Mouse (Mus musculus) intestine, embryonic 15.5 days (tissue): ENCODE results near the gene Ccdc51. TPM values are rescaled to one million over a fixed set of nuclear protein-coding genes. Genes with fewer than 3 reads are reported as not detected.

Experiments
- ATAC-seq: fragments of 200-750 bp; cut with Nextera tagmentation; 2 replicates; pipeline ENCODE4 v1.8.0; 2017; ENCODE audit warnings: moderate TSS enrichment, moderate library complexity
- H3K27ac ChIP-seq: fragments of 300-500 bp; sonication (generic); 2 replicates; pipeline ENCODE4 v1.5.1; 2015; ENCODE audit warnings: mild to moderate bottlenecking, inconsistent platforms
- H3K27me3 ChIP-seq: fragments of 300-500 bp; sonication (generic); replicated peaks from 2 replicates; pipeline ENCODE4 v1.6.1; 2015; ENCODE audit warnings: inconsistent platforms
- H3K36me3 ChIP-seq: fragments of 300-500 bp; sonication (generic); 2 replicates; pipeline ENCODE4 v1.6.1; 2015; ENCODE audit warnings: inconsistent platforms
- H3K4me1 ChIP-seq: fragments of 300-500 bp; sonication (generic); replicated peaks from 2 replicates; pipeline ENCODE4 v1.6.1; 2015; ENCODE audit warnings: inconsistent platforms
- H3K4me2 ChIP-seq: fragments of 300-500 bp; sonication (generic); replicated peaks from 2 replicates; pipeline ENCODE4 v1.6.1; 2015; ENCODE audit warnings: mild to moderate bottlenecking, inconsistent platforms
- H3K4me3 ChIP-seq: fragments of 300-500 bp; sonication (generic); replicated peaks from 2 replicates; pipeline ENCODE4 v1.5.1; 2015; ENCODE audit warnings: inconsistent platforms
- H3K9ac ChIP-seq: fragments of 300-500 bp; sonication (generic); 2 replicates; pipeline ENCODE4 v1.6.1; 2015; ENCODE audit warnings: inconsistent platforms
- H3K9me3 ChIP-seq: fragments of 300-500 bp; sonication (generic); 2 replicates; pipeline ENCODE4 v1.6.1; 2016; ENCODE audit warnings: inconsistent platforms
- WGBS: fragments of 180-500 bp; shearing (Covaris S2); methylation state at CpG from one replicate; pipeline ENCODE4 v1.1.7; 2015; 5-methylcytosine and 5-hydroxymethylcytosine counted together
- polyA plus RNA-seq: library from polyadenylated mRNA; unstranded; fragments of >200 nt; fragmentation: Nextera tagmentation; extraction: Ambion mirVana; gene quantifications from 2 replicates; pipeline ENCODE4 v1.2.1, GENCODE M21; 2015

The Ccdc51 gene
- polyA plus RNA-seq = 16.1 and 17.2 TPM in 2 replicates

- under 1% methylated on average over 37 of the region's 37 CpGs for WGBS
- H3K9ac ChIP-seq = peak within 1 kb of the TSS; percentile 73
- peak; percentile 99 for ATAC-seq
- H3K36me3 ChIP-seq = no peaks in the 10 kb centered on the region
- peak within 1 kb of the TSS; percentile 68 for H3K4me2 ChIP-seq
- peaks cover 11% of the 10 kb centered on the region for H3K4me1 ChIP-seq
- no peaks in the 10 kb centered on the region for H3K9me3 ChIP-seq
- H3K27ac ChIP-seq = peak within 1 kb of the TSS; percentile 69
- no peaks in the 10 kb centered on the region for H3K27me3 ChIP-seq
- peak within 1 kb of the TSS; percentile 67 for H3K4me3 ChIP-seq
Measured at GRCm38 (mm10) chr9:109082124-109082800, at the start of gene Ccdc51, which contains the start of gene Tma7. Gene Ccdc51 (plus strand): TSS chr9:109082493. Gene Tma7 (minus strand): TSS chr9:109082587.

GRCm38 (mm10) chr9:109038086-109038895 is 44.0 kb upstream of the Ccdc51 start, which contains the start of gene Shisa5:
Gene Shisa5 (plus strand): TSS chr9:109038565.
- Histone ChIP-seq H3K27me3 (no peaks in the 10 kb centered on the region), H3K36me3 (no peaks in the 10 kb centered on the region), H3K9me3 (no peaks in the 10 kb centered on the region), H3K4me3 (peak within 1 kb of the TSS; percentile 64), H3K27ac (peak within 1 kb of the TSS; percentile 78), H3K4me1 (peaks cover 28% of the 10 kb centered on the region), H3K4me2 (peak within 1 kb of the TSS; percentile 78), H3K9ac (peak within 1 kb of the TSS; percentile 75)
- ATAC-seq = peak; percentile 89
- under 1% methylated on average over 36 of the region's 40 CpGs for WGBS

GRCm38 (mm10) chr9:109038901-109039364 is 43.4 kb upstream of the Ccdc51 start:
- peak overlapping the region; percentile 64 for H3K4me3 ChIP-seq
- WGBS = 12% methylated on average over 8 of the region's 8 CpGs
- no peaks in the 10 kb centered on the region for H3K36me3 ChIP-seq
- peak overlapping the region; percentile 75 for H3K9ac ChIP-seq
- no peaks in the 10 kb centered on the region for H3K27me3 ChIP-seq
- H3K4me2 ChIP-seq = peak overlapping the region; percentile 78
- H3K9me3 ChIP-seq = no peaks in the 10 kb centered on the region
- ATAC-seq = peak; percentile 35
- peaks cover 28% of the 10 kb centered on the region for H3K4me1 ChIP-seq
- peak overlapping the region; percentile 78 for H3K27ac ChIP-seq

GRCm38 (mm10) chr9:109039681-109040080 is 42.6 kb upstream of the Ccdc51 start:
- no peaks in the 10 kb centered on the region for H3K9me3 ChIP-seq
- no peaks in the 10 kb centered on the region for H3K36me3 ChIP-seq
- WGBS = 68% methylated on average over 4 of the region's 4 CpGs
- peaks cover 28% of the 10 kb centered on the region for H3K4me1 ChIP-seq
- H3K4me2 ChIP-seq = peak overlapping the region; percentile 78
- H3K27ac ChIP-seq = no peak overlapping the region
- no peaks in the 10 kb centered on the region for H3K27me3 ChIP-seq
- peak overlapping the region; percentile 64 for H3K4me3 ChIP-seq
- H3K9ac ChIP-seq = 0 out of 2 replicates have a peak overlapping the region, but pooled peaks have one; percentile 10
- 0 out of 2 replicates have a peak, but pooled peaks have one; percentile 32 for ATAC-seq

- WGBS = 61% methylated on average over 8 of the region's 8 CpGs
- peak overlapping the region; percentile 78 for H3K4me2 ChIP-seq
- 0 out of 2 replicates have a peak overlapping the region, but pooled peaks have one; percentile 10 for H3K9ac ChIP-seq
- H3K36me3 ChIP-seq = no peaks in the 10 kb centered on the region
- ATAC-seq = peak; percentile 1; the same call in 1 of the 2 replicates
- H3K27me3 ChIP-seq = no peaks in the 10 kb centered on the region
- H3K4me1 ChIP-seq = peaks cover 28% of the 10 kb centered on the region
- no peaks in the 10 kb centered on the region for H3K9me3 ChIP-seq
- H3K4me3 ChIP-seq = no peak overlapping the region
- H3K27ac ChIP-seq = peak overlapping the region; percentile 78
Measured at GRCm38 (mm10) chr9:109040216-109040615, 42.1 kb upstream of the Ccdc51 start.

- no peaks in the 10 kb centered on the region for H3K36me3 ChIP-seq
- peak overlapping the region; percentile 78 for H3K4me2 ChIP-seq
- no peak overlapping the region for H3K4me3 ChIP-seq
- peak; percentile 81 for ATAC-seq
- H3K9ac ChIP-seq = peak overlapping the region; percentile 36; the same call in 1 of the 2 replicates
- H3K27ac ChIP-seq = peak overlapping the region; percentile 78
- peaks cover 28% of the 10 kb centered on the region for H3K4me1 ChIP-seq
- H3K27me3 ChIP-seq = no peaks in the 10 kb centered on the region
- 53% methylated on average over 6 of the region's 6 CpGs for WGBS
- no peaks in the 10 kb centered on the region for H3K9me3 ChIP-seq
Measured at GRCm38 (mm10) chr9:109040906-109041305, 41.4 kb upstream of the Ccdc51 start.

GRCm38 (mm10) chr9:109041351-109041750 is 40.9 kb upstream of the Ccdc51 start:
- peak overlapping the region; percentile 23; the same call in 1 of the 2 replicates for H3K9ac ChIP-seq
- peak overlapping the region; percentile 78 for H3K4me2 ChIP-seq
- peaks cover 28% of the 10 kb centered on the region for H3K4me1 ChIP-seq
- no peaks in the 10 kb centered on the region for H3K36me3 ChIP-seq
- H3K9me3 ChIP-seq = no peaks in the 10 kb centered on the region
- ATAC-seq = peak; percentile 2; the same call in 1 of the 2 replicates
- H3K4me3 ChIP-seq = no peak overlapping the region
- WGBS = 55% methylated on average over 7 of the region's 7 CpGs
- peak overlapping the region; percentile 78 for H3K27ac ChIP-seq
- H3K27me3 ChIP-seq = no peaks in the 10 kb centered on the region

GRCm38 (mm10) chr9:109046306-109046705 is 36.0 kb upstream of the Ccdc51 start:
- no peaks in the 10 kb centered on the region for H3K27me3 ChIP-seq
- H3K4me2 ChIP-seq = no peak overlapping the region
- no peak overlapping the region for H3K27ac ChIP-seq
- no peaks in the 10 kb centered on the region for H3K9me3 ChIP-seq
- no peak overlapping the region for H3K4me3 ChIP-seq
- whole genome bisulfite sequencing = 34% methylated on average over 5 of the region's 5 CpGs
- H3K36me3 ChIP-seq = no peaks in the 10 kb centered on the region
- ATAC-seq = no peak; the same call in 1 of the 2 replicates
- H3K9ac ChIP-seq = no peak overlapping the region
- H3K4me1 ChIP-seq = peaks cover 2% of the 10 kb centered on the region

- Histone ChIP-seq H3K9ac (no peak overlapping the region), H3K9me3 (no peaks in the 10 kb centered on the region), H3K4me3 (no peak overlapping the region), H3K4me1 (peaks cover 2% of the 10 kb centered on the region; the same call in 1 of the 2 replicates), H3K36me3 (no peaks in the 10 kb centered on the region), H3K27me3 (no peaks in the 10 kb centered on the region), H3K4me2 (no peak overlapping the region), H3K27ac (no peak overlapping the region)
- WGBS = 69% methylated on average over 7 of the region's 7 CpGs
- no peak for ATAC-seq
Measured at GRCm38 (mm10) chr9:109049316-109049715, 33.0 kb upstream of the Ccdc51 start.

- no peaks in the 10 kb centered on the region for H3K27me3 ChIP-seq
- no peak overlapping the region for H3K27ac ChIP-seq
- H3K36me3 ChIP-seq = no peaks in the 10 kb centered on the region
- H3K9ac ChIP-seq = no peak overlapping the region
- no peak overlapping the region for H3K4me3 ChIP-seq
- ATAC-seq = no peak
- no peak overlapping the region for H3K4me2 ChIP-seq
- peaks cover 4% of the 10 kb centered on the region for H3K4me1 ChIP-seq
- WGBS = 73% methylated on average over 9 of the region's 9 CpGs
- no peaks in the 10 kb centered on the region for H3K9me3 ChIP-seq
Measured at GRCm38 (mm10) chr9:109049996-109050673, 32.2 kb upstream of the Ccdc51 start.

- no peak overlapping the region for H3K4me3 ChIP-seq
- no peak for ATAC-seq
- no peak overlapping the region for H3K4me2 ChIP-seq
- no peak overlapping the region for H3K9ac ChIP-seq
- no peaks in the 10 kb centered on the region for H3K27me3 ChIP-seq
- WGBS = 71% methylated on average over 3 of the region's 3 CpGs
- no peak overlapping the region for H3K27ac ChIP-seq
- no peaks in the 10 kb centered on the region for H3K36me3 ChIP-seq
- no peaks in the 10 kb centered on the region for H3K9me3 ChIP-seq
- H3K4me1 ChIP-seq = peaks cover 4% of the 10 kb centered on the region
Measured at GRCm38 (mm10) chr9:109050674-109050997, 31.7 kb upstream of the Ccdc51 start.
